Mouse (Mus musculus): ENCODE results near the gene Sec63. TPM values are rescaled to one million over a fixed set of nuclear protein-coding genes. Genes with fewer than 3 reads are reported as not detected.
A peak's percentile ranks its signal among the peaks of the same experiment; 100 is the strongest.

The Sec63 gene
- polyA plus RNA-seq, 1 experiment from 2014 or later: 13.5 TPM

DNA sequence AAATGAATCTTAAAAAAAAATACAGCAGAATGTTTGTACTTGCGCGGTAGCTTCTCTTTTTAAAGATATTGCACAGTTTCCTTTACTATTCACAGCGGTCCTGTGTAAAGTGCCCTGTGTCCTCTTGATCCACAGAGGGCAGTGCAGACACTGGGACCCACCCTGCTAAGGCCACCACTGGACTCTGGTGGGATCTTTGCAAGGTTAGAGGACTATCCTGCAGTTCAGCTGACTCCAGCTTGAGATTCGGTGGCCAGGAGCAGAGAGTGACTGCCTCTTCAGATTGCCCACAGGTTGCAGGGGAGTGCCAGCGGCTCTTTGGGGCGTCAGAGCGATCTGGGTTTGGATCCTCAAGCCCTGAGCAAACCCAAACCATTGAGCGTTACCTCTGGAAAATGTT, 967 bp upstream of the Sec63 start:
- H3K9me3 ChIP-seq (replicated peaks): no peaks in the 10 kb centered on the region
- no peak overlapping the region for H3K4me3 ChIP-seq
- ATAC-seq (replicated peaks; ENCODE audit: insufficient number of reproducible peaks, insufficient read depth, low FRiP score, low read depth): no peak
- H3K27ac ChIP-seq: no peak overlapping the region
- peaks cover 16% of the 10 kb centered on the region for H3K4me1 ChIP-seq (replicated peaks)
- WGBS: 52% methylated on average over 8 of the region's 8 CpGs
- no peaks in the 10 kb centered on the region for H3K27me3 ChIP-seq
- H3K36me3 ChIP-seq: no peaks in the 10 kb centered on the region
- no peak overlapping the region for H3K9ac ChIP-seq
- peak overlapping the region; percentile 74; the same call in 1 of the 2 replicates for H3K4me2 ChIP-seq

- peak; percentile 69 for ATAC-seq (replicated peaks; ENCODE audit: insufficient number of reproducible peaks, insufficient read depth, low FRiP score, low read depth)
- H3K36me3 ChIP-seq: no peaks in the 10 kb centered on the region
- H3K9ac ChIP-seq: peak overlapping the region; percentile 96
- under 1% methylated on average over 65 of the region's 66 CpGs for WGBS
- H3K4me1 ChIP-seq (replicated peaks): peaks cover 18% of the 10 kb centered on the region
- H3K27ac ChIP-seq: peak overlapping the region; percentile 93
- H3K4me3 ChIP-seq: peak overlapping the region; percentile 98
- H3K9me3 ChIP-seq (replicated peaks): no peaks in the 10 kb centered on the region
- no peaks in the 10 kb centered on the region for H3K27me3 ChIP-seq
- peak overlapping the region; percentile 64 for H3K4me2 ChIP-seq
Observed at GRCm38 (mm10) chr10:42761901-42762669, 789 bp downstream of the Sec63 start.

- Histone ChIP-seq H3K9me3 (replicated peaks) (no peaks in the 10 kb centered on the region), H3K27me3 (no peaks in the 10 kb centered on the region), H3K4me2 (peak overlapping the region; percentile 64), H3K9ac (peak overlapping the region; percentile 96), H3K4me1 (replicated peaks) (peaks cover 18% of the 10 kb centered on the region), H3K36me3 (no peaks in the 10 kb centered on the region), H3K27ac (peak overlapping the region; percentile 93), H3K4me3 (peak overlapping the region; percentile 98)
- ATAC-seq (replicated peaks; ENCODE audit: insufficient number of reproducible peaks, insufficient read depth, low FRiP score, low read depth): no peak
- WGBS: 2% methylated on average over 6 of the region's 6 CpGs
Observed at GRCm38 (mm10) chr10:42762670-42763058, 1.4 kb downstream of the Sec63 start.

DNA sequence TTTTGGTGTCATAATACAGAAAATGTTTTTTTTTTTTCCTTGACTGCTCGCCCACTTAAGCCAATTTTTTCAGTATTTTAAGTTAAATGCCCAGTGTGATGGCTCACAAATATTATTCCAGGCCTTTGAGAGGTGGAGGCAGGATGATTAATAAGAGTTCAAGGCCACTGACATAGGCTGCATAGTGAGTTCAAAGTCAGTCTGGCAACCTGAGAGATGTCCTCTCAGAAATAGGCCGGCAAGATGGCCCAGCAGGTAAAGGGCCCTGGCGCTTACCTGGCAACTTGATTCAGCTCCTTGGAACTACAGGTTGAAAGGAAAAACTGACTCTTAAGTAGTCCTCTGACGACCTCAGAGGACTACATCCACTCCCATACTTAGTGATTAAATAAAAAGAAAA, 1.9 kb downstream of the Sec63 start:
- H3K4me3 ChIP-seq: peak overlapping the region; percentile 98
- peak overlapping the region; percentile 64 for H3K4me2 ChIP-seq
- peaks cover 18% of the 10 kb centered on the region for H3K4me1 ChIP-seq (replicated peaks)
- ATAC-seq (replicated peaks; ENCODE audit: insufficient number of reproducible peaks, insufficient read depth, low FRiP score, low read depth): no peak
- 52% methylated on average over 4 of the region's 4 CpGs for WGBS
- peak overlapping the region; percentile 33; the same call in 1 of the 2 replicates for H3K9ac ChIP-seq
- H3K27me3 ChIP-seq: no peaks in the 10 kb centered on the region
- no peaks in the 10 kb centered on the region for H3K36me3 ChIP-seq
- H3K9me3 ChIP-seq (replicated peaks): no peaks in the 10 kb centered on the region
- no peak overlapping the region for H3K27ac ChIP-seq

DNA sequence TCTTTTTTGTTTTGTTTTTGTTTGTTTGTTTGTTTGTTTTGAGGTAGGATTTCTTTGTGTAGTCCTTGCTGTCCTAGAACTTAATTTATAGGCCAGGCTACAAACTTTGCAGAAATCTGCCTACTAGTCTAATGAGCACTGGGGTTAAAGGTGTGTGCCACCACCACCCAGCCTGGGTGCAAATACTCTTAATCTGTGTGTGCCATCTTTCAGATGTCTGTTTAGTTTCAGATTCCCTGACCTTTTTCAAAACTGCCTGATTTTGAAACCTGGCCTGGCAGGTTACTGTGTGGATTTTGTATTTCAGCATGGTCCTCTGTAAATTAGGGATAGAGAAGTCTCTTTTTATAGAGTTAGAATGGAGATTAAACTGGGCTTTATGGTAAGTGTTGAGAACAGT, 4.0 kb downstream of the Sec63 start:
- Histone ChIP-seq H3K36me3 (no peaks in the 10 kb centered on the region), H3K9me3 (replicated peaks) (no peaks in the 10 kb centered on the region), H3K4me1 (replicated peaks) (peaks cover 17% of the 10 kb centered on the region), H3K4me3 (no peak overlapping the region), H3K27ac (no peak overlapping the region), H3K27me3 (no peaks in the 10 kb centered on the region), H3K9ac (no peak overlapping the region), H3K4me2 (no peak overlapping the region)
- ATAC-seq (replicated peaks; ENCODE audit: insufficient number of reproducible peaks, insufficient read depth, low FRiP score, low read depth): no peak

DNA sequence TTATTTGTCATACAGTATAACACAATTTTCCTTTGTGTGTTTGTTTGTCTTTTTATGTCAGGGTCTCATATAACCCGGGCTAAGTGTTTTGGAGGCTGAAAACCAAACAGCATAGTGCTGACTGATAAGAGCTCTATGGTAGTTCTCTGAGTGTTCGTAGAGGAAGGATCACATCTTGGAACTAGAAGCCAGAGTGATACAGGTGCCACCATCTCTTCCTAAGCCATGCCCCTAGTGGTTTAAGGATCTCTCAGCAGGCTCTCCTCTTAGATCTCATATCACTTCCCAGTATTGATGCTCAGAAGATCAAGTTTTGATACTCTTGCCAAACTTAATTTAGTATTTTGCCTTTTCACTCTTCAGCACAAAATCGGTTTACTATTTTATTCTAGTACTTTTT, 14.2 kb downstream of the Sec63 start:
- Histone ChIP-seq H3K4me2 (no peak overlapping the region), H3K4me1 (replicated peaks) (0 out of 2 replicates have a peak, but pooled peaks cover under 1% of the 10 kb centered on the region), H3K27ac (no peak overlapping the region), H3K36me3 (no peaks in the 10 kb centered on the region), H3K4me3 (no peak overlapping the region), H3K9me3 (replicated peaks) (no peaks in the 10 kb centered on the region), H3K27me3 (no peaks in the 10 kb centered on the region), H3K9ac (no peak overlapping the region)
- 69% methylated on average over 3 of the region's 3 CpGs for WGBS
- ATAC-seq (replicated peaks; ENCODE audit: insufficient number of reproducible peaks, insufficient read depth, low FRiP score, low read depth): no peak

GRCm38 (mm10) chr10:42780753-42781152, 19.5 kb downstream of the Sec63 start:
- Histone ChIP-seq H3K27me3 (no peaks in the 10 kb centered on the region), H3K36me3 (peaks cover 3% of the 10 kb centered on the region; the same call in 1 of the 2 replicates), H3K9me3 (replicated peaks) (no peaks in the 10 kb centered on the region), H3K9ac (no peak overlapping the region), H3K4me2 (no peak overlapping the region), H3K27ac (no peak overlapping the region), H3K4me3 (no peak overlapping the region), H3K4me1 (replicated peaks) (peaks cover 8% of the 10 kb centered on the region; the same call in 1 of the 2 replicates)
- no peak for ATAC-seq (replicated peaks; ENCODE audit: insufficient number of reproducible peaks, insufficient read depth, low FRiP score, low read depth)
- 80% methylated on average over 2 of the region's 2 CpGs for WGBS

DNA sequence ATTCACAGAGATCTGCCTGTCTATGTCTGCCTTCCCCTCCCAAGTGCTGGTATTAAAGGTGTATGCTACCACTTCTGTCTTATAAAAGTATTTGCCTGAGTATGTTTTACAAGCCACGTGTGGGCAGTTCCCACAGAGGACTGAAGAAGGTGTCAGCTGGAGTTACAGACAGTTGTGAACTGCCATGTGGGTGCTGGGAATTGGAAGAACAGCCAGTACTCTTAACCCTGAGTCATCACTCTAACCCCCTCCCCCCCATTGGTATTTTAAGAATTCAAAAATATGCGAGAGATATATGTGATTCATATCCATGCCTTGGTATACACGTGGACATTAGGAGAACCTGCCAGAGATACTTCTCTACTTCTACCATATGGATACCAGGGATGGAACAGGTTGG, 20.4 kb downstream of the Sec63 start:
- H3K27ac ChIP-seq: no peak overlapping the region
- H3K4me2 ChIP-seq: no peak overlapping the region
- H3K27me3 ChIP-seq: no peaks in the 10 kb centered on the region
- no peak overlapping the region for H3K4me3 ChIP-seq
- WGBS: 39% methylated on average over 3 of the region's 3 CpGs
- peaks cover 8% of the 10 kb centered on the region; the same call in 1 of the 2 replicates for H3K4me1 ChIP-seq (replicated peaks)
- H3K9ac ChIP-seq: no peak overlapping the region
- H3K9me3 ChIP-seq (replicated peaks): no peaks in the 10 kb centered on the region
- no peak for ATAC-seq (replicated peaks; ENCODE audit: insufficient number of reproducible peaks, insufficient read depth, low FRiP score, low read depth)
- peaks cover 3% of the 10 kb centered on the region; the same call in 1 of the 2 replicates for H3K36me3 ChIP-seq

GRCm38 (mm10) chr10:42800922-42801321, 39.6 kb downstream of the Sec63 start:
- H3K27ac ChIP-seq: no peak overlapping the region
- H3K4me1 ChIP-seq (replicated peaks): no peaks in the 10 kb centered on the region
- H3K4me3 ChIP-seq: no peak overlapping the region
- peaks cover 36% of the 10 kb centered on the region for H3K36me3 ChIP-seq
- no peaks in the 10 kb centered on the region for H3K9me3 ChIP-seq (replicated peaks)
- ATAC-seq (replicated peaks; ENCODE audit: insufficient number of reproducible peaks, insufficient read depth, low FRiP score, low read depth): no peak
- H3K4me2 ChIP-seq: no peak overlapping the region
- no peaks in the 10 kb centered on the region for H3K27me3 ChIP-seq
- WGBS: 82% methylated on average over 3 of the region's 3 CpGs
- H3K9ac ChIP-seq: no peak overlapping the region

DNA sequence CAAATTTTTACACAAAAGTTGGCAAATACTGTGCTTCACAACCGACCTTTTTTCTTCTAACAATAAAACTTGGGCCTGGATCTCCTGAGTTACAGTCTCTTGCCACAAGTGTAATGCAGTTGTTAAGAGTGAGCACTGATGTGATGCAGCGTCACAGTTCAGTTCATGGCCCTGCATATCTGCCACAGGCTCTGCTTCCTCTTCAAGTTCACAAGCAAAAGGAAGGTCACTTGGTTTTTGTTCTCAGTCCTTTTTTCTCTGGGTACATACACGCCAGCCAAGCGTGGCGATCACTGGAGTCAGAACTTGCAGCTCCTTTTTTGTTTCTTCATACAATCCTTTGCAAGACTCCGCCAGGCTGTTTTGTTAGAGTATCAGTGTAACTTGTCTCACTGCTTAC, 64.6 kb downstream of the Sec63 start:
- no peak overlapping the region for H3K4me3 ChIP-seq
- no peak overlapping the region for H3K4me2 ChIP-seq
- no peak for ATAC-seq (replicated peaks; ENCODE audit: insufficient number of reproducible peaks, insufficient read depth, low FRiP score, low read depth)
- no peak overlapping the region for H3K27ac ChIP-seq
- WGBS: 79% methylated on average over 6 of the region's 6 CpGs
- H3K36me3 ChIP-seq: peaks cover 52% of the 10 kb centered on the region
- no peak overlapping the region for H3K9ac ChIP-seq
- H3K27me3 ChIP-seq: no peaks in the 10 kb centered on the region
- no peaks in the 10 kb centered on the region for H3K4me1 ChIP-seq (replicated peaks)
- no peaks in the 10 kb centered on the region for H3K9me3 ChIP-seq (replicated peaks)

- no peaks in the 10 kb centered on the region for H3K27me3 ChIP-seq
Observed at GRCm38 (mm10) chr10:42827155-42827554, 65.9 kb downstream of the Sec63 start.

DNA sequence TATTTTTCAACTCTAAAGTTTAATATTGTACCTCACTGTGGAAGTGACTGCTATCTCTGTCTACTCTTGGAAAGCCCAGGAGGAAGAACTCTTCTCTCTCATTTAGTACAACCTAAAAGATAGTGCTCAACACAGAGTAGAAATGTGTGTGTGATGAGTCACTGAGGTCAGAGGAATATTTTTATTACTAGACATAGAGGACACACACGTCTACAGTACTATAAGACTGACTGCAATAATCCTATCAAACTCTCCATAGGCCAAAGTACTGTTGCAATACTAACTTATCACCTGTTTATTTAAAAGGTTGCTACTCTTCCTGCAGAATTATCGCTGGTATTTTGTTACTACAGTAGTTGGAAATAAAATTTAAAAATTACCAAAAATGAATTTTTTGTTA, 68.7 kb downstream of the Sec63 start:
- H3K4me2 ChIP-seq: no peak overlapping the region
- 76% methylated on average over 2 of the region's 2 CpGs for WGBS
- H3K4me3 ChIP-seq: no peak overlapping the region
- H3K9ac ChIP-seq: no peak overlapping the region
- H3K27ac ChIP-seq: no peak overlapping the region
- no peaks in the 10 kb centered on the region for H3K27me3 ChIP-seq
- no peaks in the 10 kb centered on the region for H3K4me1 ChIP-seq (replicated peaks)
- ATAC-seq (replicated peaks; ENCODE audit: insufficient number of reproducible peaks, insufficient read depth, low FRiP score, low read depth): no peak
- H3K36me3 ChIP-seq: peaks cover 47% of the 10 kb centered on the region
- H3K9me3 ChIP-seq (replicated peaks): no peaks in the 10 kb centered on the region

More at GRCm38 (mm10) chr10:42827155-42827554, 65.9 kb downstream of the Sec63 start:
- H3K9me3 ChIP-seq (replicated peaks): no peaks in the 10 kb centered on the region
- H3K4me1 ChIP-seq (replicated peaks): no peaks in the 10 kb centered on the region
- no peak overlapping the region for H3K9ac ChIP-seq
- no peak overlapping the region for H3K4me3 ChIP-seq
- ATAC-seq (replicated peaks; ENCODE audit: insufficient number of reproducible peaks, insufficient read depth, low FRiP score, low read depth): no peak
- no peak overlapping the region for H3K27ac ChIP-seq
- H3K36me3 ChIP-seq: peaks cover 46% of the 10 kb centered on the region
- WGBS: 89% methylated on average over 5 of the region's 5 CpGs
- no peak overlapping the region for H3K4me2 ChIP-seq

All from heart, embryonic 15.5 days (tissue).